In the genomic region with DNA sequence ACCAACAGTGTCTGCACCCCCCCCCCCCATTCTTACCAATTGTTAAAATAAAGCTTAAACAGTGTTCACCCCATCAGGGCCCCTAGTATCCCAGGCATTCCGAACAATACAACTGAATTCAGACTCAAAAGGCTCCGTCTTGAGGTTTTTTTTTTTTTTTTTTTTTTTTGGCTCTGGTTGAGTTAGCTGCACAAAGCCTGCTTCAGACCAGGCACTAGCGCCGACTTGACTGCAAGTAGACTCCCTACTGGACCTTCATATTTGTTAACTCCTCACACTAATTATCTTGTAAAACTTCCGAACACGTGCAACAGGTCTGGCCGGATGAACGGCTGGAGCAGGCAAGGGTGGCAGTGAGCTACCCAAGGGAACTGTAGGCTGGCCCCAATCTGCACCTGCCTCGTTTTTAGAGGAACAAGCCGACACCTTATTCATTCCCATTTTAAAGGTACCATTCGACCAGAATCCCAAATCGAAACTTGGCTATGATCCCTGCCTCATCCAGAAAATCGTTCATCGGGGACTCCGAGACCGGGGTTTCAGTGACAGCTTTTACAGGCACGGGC, we compare ENCODE assay signal across 8 mouse cellular contexts. TPM values are rescaled to one million over a fixed set of nuclear protein-coding genes. Genes with fewer than 3 reads are reported as not detected.
DNase-seq lines count a peak whose midpoint lies in the region; ATAC-seq and TF ChIP-seq lines count a peak whose summit lies in the region.

No protein-coding gene starts in this region.

- peaks cover 17% of the 10 kb centered on the region for H3K4me1 ChIP-seq in heart, embryonic 13.5 days
- H3K4me1 ChIP-seq in CH12.LX (ENCODE audit: control insufficient read depth in 1 of 2, insufficient read depth in 2 of 2) = peaks cover 3 to 17% of the 10 kb centered on the region in 2 experiments; a peak in 3 of 4 replicates
- H3K4me1 ChIP-seq in embryonic facial prominence, embryonic 10.5 days = peaks cover 16% of the 10 kb centered on the region
- no peaks in the 10 kb centered on the region; the same call in 1 of the 2 replicates for H3K4me1 ChIP-seq in hindbrain, postnatal 0 days (ENCODE audit: insufficient read depth, low read length)
- H3K4me1 ChIP-seq in lung, postnatal 0 days (ENCODE audit: insufficient read depth, low read depth, low read length) = no peaks in the 10 kb centered on the region
- no peaks in the 10 kb centered on the region for H3K4me1 ChIP-seq in stomach, postnatal 0 days (replicated peaks; ENCODE audit: control insufficient read depth, insufficient read depth)

- in situ Hi-C loops in CH12.LX (cut with MboI; ENCODE audit: low pct_ligation_motif_present, low pct_unique_long_range_greater_than_20kb, low sequenced_read_pairs) = no loop called here

- no peak for DNase-seq in heart, postnatal 25 days (ENCODE audit: low spot score)
- DNase-seq in CH12.LX (ENCODE audit: extremely low read depth) = peak; percentile 33
- DNase-seq in embryonic facial prominence, embryonic 10.5 days (ENCODE audit: low spot score) = no peak
- peak; percentile 39 for DNase-seq in hindbrain, postnatal 0 days (ENCODE audit: low spot score)
- peak; percentile 51 for DNase-seq in lung, postnatal 0 days (ENCODE audit: low spot score)
- peak; percentile 50 for DNase-seq in stomach, postnatal 0 days (ENCODE audit: low spot score)
- DNase-seq in gastrocnemius, postnatal 10 days = no peak

- peaks cover 38% of the 10 kb centered on the region for H3K79me2 ChIP-seq in CH12.LX (replicated peaks; ENCODE audit: control insufficient read depth, extremely low read depth, insufficient read depth, poor library complexity, severe bottlenecking)

- ATAC-seq in heart, embryonic 13.5 days (ENCODE audit: extremely low read depth, insufficient number of reproducible peaks, low FRiP score, low TSS enrichment) = no peak
- ATAC-seq in hindbrain, postnatal 0 days = 0 out of 2 replicates have a peak, but pooled peaks have one; percentile 11
- ATAC-seq in lung, postnatal 0 days = peak; percentile 10; the same call in 1 of the 2 replicates
- peak; percentile 46 for ATAC-seq in stomach, postnatal 0 days (ENCODE audit: low FRiP score, low TSS enrichment)

- intact Hi-C loops in heart, postnatal 25 days (cut with DNase I) = loop anchor here (10.0 kb wide), 1 partner anchor 1977 kb away; the partner anchor contains the start of genes Dhx38 and Txnl4b

- H3K9me3 ChIP-seq in heart, embryonic 13.5 days = no peaks in the 10 kb centered on the region
- no peaks in the 10 kb centered on the region for H3K9me3 ChIP-seq in CH12.LX (replicated peaks; ENCODE audit: low read length)
- no peaks in the 10 kb centered on the region for H3K9me3 ChIP-seq in embryonic facial prominence, embryonic 10.5 days
- H3K9me3 ChIP-seq in hindbrain, postnatal 0 days (ENCODE audit: low read length) = no peaks in the 10 kb centered on the region
- H3K9me3 ChIP-seq in lung, postnatal 0 days (ENCODE audit: low read length) = no peaks in the 10 kb centered on the region
- H3K9me3 ChIP-seq in stomach, postnatal 0 days (ENCODE audit: control insufficient read depth, low read length) = no peaks in the 10 kb centered on the region

- H3K36me3 ChIP-seq in heart, embryonic 13.5 days = peaks cover 41% of the 10 kb centered on the region
- H3K36me3 ChIP-seq in CH12.LX (replicated peaks in 1 of 2; ENCODE audit: control insufficient read depth in 1 of 2, insufficient read depth in 1 of 2, low read length in 1 of 2) = peaks cover 29 to 38% of the 10 kb centered on the region in 2 experiments
- H3K36me3 ChIP-seq in embryonic facial prominence, embryonic 10.5 days (replicated peaks) = peaks cover 42% of the 10 kb centered on the region
- peaks cover 30% of the 10 kb centered on the region for H3K36me3 ChIP-seq in hindbrain, postnatal 0 days (ENCODE audit: insufficient read depth, low read length)
- peaks cover 13% of the 10 kb centered on the region; the same call in 1 of the 2 replicates for H3K36me3 ChIP-seq in lung, postnatal 0 days (ENCODE audit: insufficient read depth, low read length)
- peaks cover 18% of the 10 kb centered on the region for H3K36me3 ChIP-seq in stomach, postnatal 0 days (ENCODE audit: control insufficient read depth, insufficient read depth, low read length)

- no peaks in the 10 kb centered on the region for H3K27me3 ChIP-seq in heart, embryonic 13.5 days (replicated peaks)
- no peaks in the 10 kb centered on the region for H3K27me3 ChIP-seq in CH12.LX (replicated peaks)
- H3K27me3 ChIP-seq in embryonic facial prominence, embryonic 10.5 days (replicated peaks; ENCODE audit: low read depth, poor library complexity, severe bottlenecking) = no peaks in the 10 kb centered on the region
- H3K27me3 ChIP-seq in hindbrain, postnatal 0 days (ENCODE audit: insufficient read depth, low read length) = no peaks in the 10 kb centered on the region
- no peaks in the 10 kb centered on the region for H3K27me3 ChIP-seq in lung, postnatal 0 days (replicated peaks; ENCODE audit: insufficient read depth, low read length)
- H3K27me3 ChIP-seq in stomach, postnatal 0 days (ENCODE audit: control insufficient read depth, insufficient read depth, low read length) = no peaks in the 10 kb centered on the region

- dilution Hi-C loops in CH12.LX (cut with MboI; ENCODE audit: extremely low pct_ligation_motif_present, extremely low pct_unique_long_range_greater_than_20kb, low sequenced_read_pairs) = no loop called here

- peak; percentile 14; the same call in 1 of the 2 replicates for TF ChIP-seq EP300 in CH12.LX (IDR thresholded peaks at IDR 0.05; ENCODE audit: low read length)
- no peak for TF ChIP-seq EP300 in lung, postnatal 0 days (IDR thresholded peaks at IDR 0.05)
- TF ChIP-seq EP300 in stomach, postnatal 0 days (optimal IDR thresholded peaks at IDR 0.05) = no peak

- TF ChIP-seq RAD21 in CH12.LX (IDR thresholded peaks at IDR 0.05; ENCODE audit: low read depth, low read length) = no peak

- TF ChIP-seq CTCF in CH12.LX (conservative IDR thresholded peaks at IDR 0.05 in 1 of 2, IDR thresholded peaks at IDR 0.05 in 1 of 2; ENCODE audit: low read depth in 2 of 2, low read length in 2 of 2) = no peak
- TF ChIP-seq CTCF in hindbrain, postnatal 0 days (IDR thresholded peaks at IDR 0.05; ENCODE audit: low read depth) = no peak
- no peak for TF ChIP-seq CTCF in lung, postnatal 0 days (IDR thresholded peaks at IDR 0.05)
- TF ChIP-seq CTCF in stomach, postnatal 0 days (IDR thresholded peaks at IDR 0.05; ENCODE audit: low read depth) = no peak

- H3K9ac ChIP-seq in heart, embryonic 13.5 days = peak overlapping the region; percentile 95
- peak overlapping the region; percentile 84 for H3K9ac ChIP-seq in CH12.LX (ENCODE audit: insufficient read depth, low read depth)
- peak overlapping the region; percentile 95 for H3K9ac ChIP-seq in hindbrain, postnatal 0 days (replicated peaks; ENCODE audit: low read length)
- peak overlapping the region; percentile 80 for H3K9ac ChIP-seq in lung, postnatal 0 days (replicated peaks; ENCODE audit: low read depth)
- H3K9ac ChIP-seq in stomach, postnatal 0 days (ENCODE audit: low read length) = peak overlapping the region; percentile 88

- peak overlapping the region; percentile 82 for H3K4me3 ChIP-seq in heart, embryonic 13.5 days
- H3K4me3 ChIP-seq in CH12.LX (replicated peaks in 1 of 3; ENCODE audit: low read depth in 2 of 3, low read length in 2 of 3, poor library complexity in 1 of 3) = peak overlapping the region; percentile 95 to 98 (median 95)
- peak overlapping the region; percentile 78 for H3K4me3 ChIP-seq in embryonic facial prominence, embryonic 10.5 days
- H3K4me3 ChIP-seq in hindbrain, postnatal 0 days (ENCODE audit: low read length) = peak overlapping the region; percentile 94
- peak overlapping the region; percentile 88 for H3K4me3 ChIP-seq in lung, postnatal 0 days (ENCODE audit: low read depth, low read length)
- H3K4me3 ChIP-seq in stomach, postnatal 0 days (ENCODE audit: low read depth, low read length) = peak overlapping the region; percentile 89

- TF ChIP-seq POLR2A in CH12.LX (IDR thresholded peaks at IDR 0.05; ENCODE audit: low read depth, low read length) = no peak

- 2% methylated on average over 17 of the region's 17 CpGs for WGBS in heart, embryonic 13.5 days
- WGBS in embryonic facial prominence, embryonic 10.5 days = 3% methylated on average over 17 of the region's 17 CpGs
- WGBS in hindbrain, postnatal 0 days = under 1% methylated on average over 17 of the region's 17 CpGs
- under 1% methylated on average over 17 of the region's 17 CpGs for WGBS in lung, postnatal 0 days
- 0% methylated on average over 17 of the region's 17 CpGs for WGBS in stomach, postnatal 0 days

- peak overlapping the region; percentile 85 for H3K4me2 ChIP-seq in heart, embryonic 13.5 days
- peak overlapping the region; percentile 61; the same call in 1 of the 2 replicates for H3K4me2 ChIP-seq in CH12.LX (ENCODE audit: insufficient read depth, low read depth, poor library complexity, severe bottlenecking)
- peak overlapping the region; percentile 88 for H3K4me2 ChIP-seq in hindbrain, postnatal 0 days (ENCODE audit: low read depth, low read length)
- H3K4me2 ChIP-seq in lung, postnatal 0 days (replicated peaks; ENCODE audit: low read depth, low read length) = peak overlapping the region; percentile 75
- peak overlapping the region; percentile 63 for H3K4me2 ChIP-seq in stomach, postnatal 0 days (replicated peaks; ENCODE audit: low read depth)

- H3K27ac ChIP-seq in heart, embryonic 13.5 days (replicated peaks) = peak overlapping the region; percentile 81
- peak overlapping the region; percentile 76; the same call in 1 of the 2 replicates for H3K27ac ChIP-seq in CH12.LX (ENCODE audit: insufficient read depth, low read depth)
- H3K27ac ChIP-seq in embryonic facial prominence, embryonic 10.5 days (replicated peaks) = peak overlapping the region; percentile 94
- H3K27ac ChIP-seq in hindbrain, postnatal 0 days = peak overlapping the region; percentile 87
- H3K27ac ChIP-seq in lung, postnatal 0 days (ENCODE audit: low read length) = peak overlapping the region; percentile 81
- H3K27ac ChIP-seq in stomach, postnatal 0 days (replicated peaks) = peak overlapping the region; percentile 83

TF ChIP-seq in CH12.LX, 34 proteins besides CTCF, POLR2A, EP300 and RAD21 (continues in another document):
- TF ChIP-seq SIN3A (IDR thresholded peaks at IDR 0.05; ENCODE audit: low read length) = peak; percentile 17; the same call in 1 of the 2 replicates
- peak; percentile 71 for TF ChIP-seq CHD1 (IDR thresholded peaks at IDR 0.05; ENCODE audit: low read depth, low read length)

RNA-seq across cellular contexts. Expression of gene Psmd7, which starts 0.8 kb away (rescaled TPM):
- polyA plus RNA-seq in heart, embryonic 13.5 days (2015; fragmentation: Nextera tagmentation; extraction: Ambion mirVana) = 176 and 196 TPM in 2 replicates
- 10 to 100 TPM; 80.4 to 89.9 TPM for total RNA-seq in heart, postnatal 25 days (2021)
- total RNA-seq in CH12.LX (2012; rRNA removed) = 110 and 134 TPM in 2 replicates
- total RNA-seq in CH12.LX (2014; rRNA removed) = 56.7 and 59.7 TPM in 2 replicates
- polyA plus RNA-seq in CH12.LX (2012; ENCODE audit: insufficient read length, low read depth) = 345 and 353 TPM in 2 replicates
- polyA plus RNA-seq in embryonic facial prominence, embryonic 10.5 days (2016; fragmentation: Nextera tagmentation; extraction: Ambion mirVana) = 372 TPM in 2 replicates
- 21.7 and 34.4 TPM in 2 replicates for total RNA-seq in hindbrain, postnatal 0 days (2014; rRNA removed)
- polyA plus RNA-seq in hindbrain, postnatal 0 days (2015; fragmentation: Nextera tagmentation; extraction: Ambion mirVana) = 253 and 257 TPM in 2 replicates
- polyA plus RNA-seq in lung, postnatal 0 days (2015; fragmentation: Nextera tagmentation; extraction: Ambion mirVana) = 136 and 141 TPM in 2 replicates
- 180 and 186 TPM in 2 replicates for polyA plus RNA-seq in stomach, postnatal 0 days (2015; fragmentation: Nextera tagmentation; extraction: Ambion mirVana)
- 100 to 1,000 TPM; 125 to 128 TPM for total RNA-seq in gastrocnemius, postnatal 10 days (2021)

Comparison
In these comparisons a context has a peak if more than half of its experiments do, and no peak if none do; other contexts are left out.
1. DNase-seq: peak in CH12.LX (single experiment), hindbrain, postnatal 0 days (single experiment), lung, postnatal 0 days (single experiment) and stomach, postnatal 0 days (single experiment); none in heart, postnatal 25 days (single experiment), embryonic facial prominence, embryonic 10.5 days (single experiment) and gastrocnemius, postnatal 10 days (single experiment).
2. Peak in every context shown above with its lines, with median percentiles within 50 percentile points of each other: H3K27ac ChIP-seq, H3K4me2 ChIP-seq, H3K4me3 ChIP-seq and H3K9ac ChIP-seq.